Mouse (Mus musculus) CH12.LX (cell line): ENCODE measurements around the gene Kcnj15.

Experiments
- CHD1 ChIP-seq: IDR thresholded peaks from 2 replicates; pipeline ENCODE4 v1.6.1; 2012; ENCODE audit warnings: low read depth, low read length, improper control_type of control experiment, inconsistent platforms
- CHD2 ChIP-seq: IDR thresholded peaks from 2 replicates; pipeline ENCODE4 v1.6.1; 2011; ENCODE audit warnings: low read length, improper control_type of control experiment
- CTCF ChIP-seq, 2 experiments: IDR thresholded peaks in 1 of 2; conservative IDR thresholded peaks in 1 of 2; 2 replicates each; pipeline ENCODE4 v1.5.1; 2011 to 2012; ENCODE audit warnings: low read depth in 2 of 2, low read length in 2 of 2, improper control_type of control experiment in 1 of 2, inconsistent platforms in 1 of 2, mild to moderate bottlenecking in 1 of 2, moderate library complexity in 1 of 2
- E2F4 ChIP-seq: IDR thresholded peaks from 2 replicates; pipeline ENCODE4 v1.6.1; 2011; ENCODE audit warnings: low read depth, low read length, improper control_type of control experiment; ENCODE audit not compliant: insufficient replicate concordance
- MAFK ChIP-seq: IDR thresholded peaks from 2 replicates; pipeline ENCODE4 v1.6.1; 2011; ENCODE audit warnings: low read length, improper control_type of control experiment; ENCODE audit not compliant: insufficient replicate concordance
- MXI1 ChIP-seq: IDR thresholded peaks from 2 replicates; pipeline ENCODE4 v1.6.1; 2011; ENCODE audit warnings: mild to moderate bottlenecking, low read depth, low read length, improper control_type of control experiment
- NELFE ChIP-seq: IDR thresholded peaks from 2 replicates; pipeline ENCODE4 v1.6.1; 2011; ENCODE audit warnings: low read depth, low read length, improper control_type of control experiment
- POLR2A ChIP-seq: IDR thresholded peaks from 2 replicates; pipeline ENCODE4 v1.6.1; 2011; ENCODE audit warnings: low read depth, mild to moderate bottlenecking, improper control_type of control experiment, low read length
- POLR2AphosphoS2 ChIP-seq: IDR thresholded peaks from 2 replicates; pipeline ENCODE4 v1.6.1; 2011; ENCODE audit warnings: low read depth, low read length, improper control_type of control experiment
- TCF12 ChIP-seq: IDR thresholded peaks from 2 replicates; pipeline ENCODE4 v1.6.1; 2014; ENCODE audit warnings: low read depth, mild to moderate bottlenecking, inconsistent platforms, low read length, improper control_type of control experiment
- USF2 ChIP-seq: conservative IDR thresholded peaks from 2 replicates; pipeline ENCODE4 v1.6.1; 2011; ENCODE audit warnings: low read depth, low read length, improper control_type of control experiment
- ZC3H11A ChIP-seq: IDR thresholded peaks from 2 replicates; pipeline ENCODE4 v1.6.1; 2012; ENCODE audit warnings: low read depth, mild to moderate bottlenecking, inconsistent platforms, low read length, improper control_type of control experiment
- ZMIZ1 ChIP-seq: IDR thresholded peaks from 2 replicates; pipeline ENCODE4 v1.6.1; 2012; ENCODE audit warnings: low read depth, mild to moderate bottlenecking, inconsistent platforms, low read length, improper control_type of control experiment
- ZNF384 ChIP-seq: IDR thresholded peaks from 2 replicates; pipeline ENCODE4 v1.6.1; 2012; ENCODE audit warnings: low read depth, low read length, improper control_type of control experiment, inconsistent platforms

GRCm38 (mm10) chr16:95260693-95261092 lies 3.3 kb downstream of the Kcnj15 start:
- TF ChIP-seq CHD1 (no peak), CHD2 (no peak), CTCF (conservative IDR thresholded peaks at IDR 0.05 in 1 of 2, IDR thresholded peaks at IDR 0.05 in 1 of 2; ENCODE audit: low read depth in 2 of 2, low read length in 2 of 2) (no peak), ZC3H11A (no peak), E2F4 (no peak), MXI1 (no peak), POLR2AphosphoS2 (no peak), ZNF384 (no peak), NELFE (no peak), ZMIZ1 (no peak), USF2 (no peak), TCF12 (no peak), MAFK (no peak), POLR2A (no peak)
